Mouse (Mus musculus) MEL (cell line): ENCODE results near the gene Plk2.

Experiments
- CHD1 ChIP-seq: IDR thresholded peaks from 2 replicates; pipeline ENCODE4 v1.6.1; 2012; ENCODE audit warnings: low read depth, mild to moderate bottlenecking, inconsistent platforms, low read length, improper control_type of control experiment
- CTCF ChIP-seq, 3 experiments: IDR thresholded peaks in 2 of 3; conservative IDR thresholded peaks in 1 of 3; 2 replicates each; pipeline ENCODE4 v1.5.1; 2011 to 2012; ENCODE audit warnings: low read length in 3 of 3, low read depth in 2 of 3, mild to moderate bottlenecking in 2 of 3, improper control_type of control experiment in 1 of 3, inconsistent platforms in 1 of 3, mixed read lengths in 1 of 3, moderate library complexity in 1 of 3; ENCODE audit not compliant: control insufficient read depth in 1 of 3, insufficient read depth in 1 of 3, poor library complexity in 1 of 3, severe bottlenecking in 1 of 3
- E2F4 ChIP-seq: IDR thresholded peaks from 2 replicates; pipeline ENCODE4 v1.6.1; 2011; ENCODE audit warnings: low read depth, low read length, improper control_type of control experiment, borderline replicate concordance
- EP300 ChIP-seq, 2 experiments: IDR thresholded peaks; 2 replicates each; pipeline ENCODE4 v1.6.1; 2011; ENCODE audit warnings: improper control_type of control experiment in 2 of 2, low read length in 2 of 2, low read depth in 1 of 2, mild to moderate bottlenecking in 1 of 2
- JUND ChIP-seq: IDR thresholded peaks from 2 replicates; pipeline ENCODE4 v1.6.1; 2011; ENCODE audit warnings: low read depth, mild to moderate bottlenecking, improper control_type of control experiment, low read length
- MEF2A ChIP-seq: IDR thresholded peaks from 2 replicates; pipeline ENCODE4 v1.6.1; 2014; ENCODE audit warnings: low read depth, mild to moderate bottlenecking, inconsistent platforms, low read length, improper control_type of control experiment; ENCODE audit not compliant: poor library complexity, insufficient replicate concordance, severe bottlenecking; ENCODE audit errors: extremely low read depth
- MYC ChIP-seq: IDR thresholded peaks from 2 replicates; pipeline ENCODE4 v1.6.1; 2011; ENCODE audit warnings: low read depth, mild to moderate bottlenecking, low read length, improper control_type of control experiment, moderate library complexity
- NRF1 ChIP-seq: IDR thresholded peaks from 2 replicates; pipeline ENCODE4 v1.6.1; 2014; ENCODE audit warnings: low read depth, mild to moderate bottlenecking, inconsistent platforms, low read length, improper control_type of control experiment, moderate library complexity; ENCODE audit not compliant: poor library complexity, insufficient read depth, severe bottlenecking
- POLR2A ChIP-seq, 2 experiments: IDR thresholded peaks; 2 replicates each; pipeline ENCODE4 v1.6.1; 2011 to 2012; ENCODE audit warnings: low read length in 2 of 2, mild to moderate bottlenecking in 2 of 2, control low read depth in 1 of 2, improper control_type of control experiment in 1 of 2, low read depth in 1 of 2, moderate library complexity in 1 of 2; ENCODE audit not compliant: control insufficient read depth in 1 of 2, insufficient read depth in 1 of 2, poor library complexity in 1 of 2
- POLR2AphosphoS2 ChIP-seq: IDR thresholded peaks from 2 replicates; pipeline ENCODE4 v1.6.1; 2011; ENCODE audit warnings: low read length, improper control_type of control experiment
- TAL1 ChIP-seq: IDR thresholded peaks from 2 replicates; pipeline ENCODE4 v1.6.1; 2012; ENCODE audit warnings: mild to moderate bottlenecking, inconsistent platforms, low read length, moderate library complexity, mixed read lengths
- TCF12 ChIP-seq: IDR thresholded peaks from 2 replicates; pipeline ENCODE4 v1.6.1; 2014; ENCODE audit warnings: low read depth, mild to moderate bottlenecking, inconsistent platforms, low read length, improper control_type of control experiment, moderate library complexity
- ZMIZ1 ChIP-seq: IDR thresholded peaks from 2 replicates; pipeline ENCODE4 v1.6.1; 2012; ENCODE audit warnings: low read depth, mild to moderate bottlenecking, inconsistent platforms, low read length, improper control_type of control experiment, moderate library complexity

GRCm38 (mm10) chr13:110401877-110402276, 7.0 kb downstream of the Plk2 start:
- TF ChIP-seq JUND (no peak), CHD1 (no peak), NRF1 (no peak), E2F4 (no peak), POLR2A (IDR thresholded peaks at IDR 0.05; ENCODE audit: control insufficient read depth in 1 of 2, insufficient read depth in 1 of 2, low read depth in 1 of 2, low read length in 2 of 2, poor library complexity in 1 of 2) (no peak), EP300 (IDR thresholded peaks at IDR 0.05; ENCODE audit: low read depth in 1 of 2, low read length in 2 of 2) (no peak), CTCF (IDR thresholded peaks at IDR 0.05 in 2 of 3, conservative IDR thresholded peaks at IDR 0.05 in 1 of 3; ENCODE audit: control insufficient read depth in 1 of 3, insufficient read depth in 1 of 3, low read depth in 2 of 3, low read length in 3 of 3, poor library complexity in 1 of 3, severe bottlenecking in 1 of 3) (no peak), POLR2AphosphoS2 (no peak), MEF2A (no peak), ZMIZ1 (no peak), TAL1 (no peak), MYC (no peak), TCF12 (no peak)
